Mouse (Mus musculus): ENCODE data around the gene Zswim9.

GRCm38 (mm10) chr7:13301643-13302042 lies 23.1 kb upstream of the Zswim9 start:
- TF ChIP-seq CTCF (IDR thresholded peaks at IDR 0.05; ENCODE audit: borderline replicate concordance, insufficient read depth, low read length) (no peak), POLR2A (IDR thresholded peaks at IDR 0.05; ENCODE audit: low read depth, low read length) (no peak)
